Mouse (Mus musculus): Measurements from ENCODE around the gene Stoml1.
A peak's percentile ranks its signal among the peaks of the same experiment; 100 is the strongest.

The Stoml1 gene

GRCm38 (mm10) chr9:58272068-58272541, 19.1 kb downstream of the Stoml1 start:
- DNase-seq (ENCODE audit: extremely low read depth, low read depth) = no peak

- DNase-seq (ENCODE audit: extremely low read depth, low read depth) = no peak
These were observed 19.9 kb downstream of the Stoml1 start for GRCm38 (mm10) chr9:58272855-58273254.

DNA sequence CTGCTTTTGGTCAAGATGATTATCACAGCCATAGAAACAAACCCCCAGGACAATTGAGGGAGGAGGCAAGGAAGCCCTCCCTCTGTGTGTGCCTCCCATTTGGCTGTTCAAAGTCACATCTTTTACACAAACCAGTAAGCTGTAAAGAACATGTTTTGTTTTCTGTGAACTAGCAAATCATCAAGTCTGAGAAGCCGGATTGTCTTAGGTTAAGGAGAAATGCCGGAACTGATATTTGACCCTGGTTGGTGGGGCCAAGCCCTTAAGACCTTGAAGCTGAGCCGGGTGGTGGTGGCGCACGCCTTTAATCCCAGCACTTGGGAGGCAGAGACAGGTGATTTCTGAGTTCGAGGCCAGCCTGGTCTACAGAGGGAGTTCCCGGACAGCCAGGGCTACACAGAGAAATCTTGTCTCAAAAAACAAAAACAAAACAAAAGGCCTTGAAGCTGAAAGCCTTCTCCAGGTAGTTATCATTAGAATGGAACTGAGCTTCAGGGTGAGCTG, 21.2 kb downstream of the Stoml1 start:
- no peak for DNase-seq (ENCODE audit: extremely low read depth, low read depth)

GRCm38 (mm10) chr9:58274626-58275025, 21.7 kb downstream of the Stoml1 start:
- no peak for DNase-seq (ENCODE audit: extremely low read depth, low read depth)

DNA sequence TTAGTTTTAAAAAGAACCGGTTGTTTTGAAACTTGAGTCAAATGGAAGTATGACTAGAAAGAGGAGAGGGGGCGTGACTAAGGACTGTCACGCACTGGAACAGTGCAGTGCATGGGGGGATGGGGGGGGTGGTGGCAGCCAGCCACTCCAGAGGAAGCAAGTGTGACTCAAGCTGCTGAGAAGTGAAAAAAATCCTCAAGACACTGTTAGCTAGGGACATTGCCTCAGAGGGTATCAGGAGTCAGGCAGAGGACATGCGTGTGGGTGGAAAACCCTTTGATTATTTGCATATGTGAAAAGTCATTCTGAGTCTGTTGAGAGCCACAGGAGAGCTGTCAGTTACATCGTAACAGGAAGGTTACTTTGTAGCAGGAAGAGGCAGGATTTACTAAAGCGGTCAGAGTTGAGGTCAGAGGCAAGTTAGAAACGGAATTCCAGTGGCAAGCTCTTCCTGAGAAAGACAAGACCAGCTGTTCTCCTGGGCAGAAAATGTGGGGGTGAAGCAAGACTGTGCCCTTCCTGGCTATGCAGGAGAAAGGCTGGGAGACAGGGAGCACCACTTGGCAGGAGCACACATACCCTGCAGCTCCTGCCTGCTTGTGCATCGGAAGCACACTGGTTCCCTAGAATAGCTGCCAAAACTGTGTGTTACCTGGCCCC, 22.3 kb downstream of the Stoml1 start:
- DNase-seq (ENCODE audit: extremely low read depth, low read depth) = no peak

- no peak for DNase-seq (ENCODE audit: extremely low read depth, low read depth)
These were observed 22.8 kb downstream of the Stoml1 start for GRCm38 (mm10) chr9:58275797-58276196.

DNA sequence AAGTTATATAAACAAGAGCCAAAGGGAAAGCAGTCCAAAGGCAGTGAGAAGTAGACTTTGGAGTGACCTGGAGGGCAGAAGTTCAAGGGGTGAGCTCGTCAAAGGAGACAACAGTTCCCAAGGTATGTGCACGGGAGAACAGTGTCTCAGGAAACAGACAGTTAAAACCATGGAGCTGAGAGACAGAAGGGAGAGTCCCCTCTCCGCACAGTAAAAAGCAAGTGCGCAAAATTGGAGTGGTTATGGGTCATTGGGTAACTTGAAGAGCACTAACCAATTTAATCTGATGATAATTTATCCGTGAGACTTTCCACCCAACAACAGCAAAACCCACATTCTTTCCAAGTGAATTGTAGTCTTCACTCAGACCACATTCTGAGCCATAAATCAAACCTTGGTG, 23.4 kb downstream of the Stoml1 start:
- no peak for DNase-seq (ENCODE audit: extremely low read depth, low read depth)

- DNase-seq (ENCODE audit: extremely low read depth, low read depth) = no peak
These were observed 25.3 kb downstream of the Stoml1 start for GRCm38 (mm10) chr9:58278313-58278712.

DNA sequence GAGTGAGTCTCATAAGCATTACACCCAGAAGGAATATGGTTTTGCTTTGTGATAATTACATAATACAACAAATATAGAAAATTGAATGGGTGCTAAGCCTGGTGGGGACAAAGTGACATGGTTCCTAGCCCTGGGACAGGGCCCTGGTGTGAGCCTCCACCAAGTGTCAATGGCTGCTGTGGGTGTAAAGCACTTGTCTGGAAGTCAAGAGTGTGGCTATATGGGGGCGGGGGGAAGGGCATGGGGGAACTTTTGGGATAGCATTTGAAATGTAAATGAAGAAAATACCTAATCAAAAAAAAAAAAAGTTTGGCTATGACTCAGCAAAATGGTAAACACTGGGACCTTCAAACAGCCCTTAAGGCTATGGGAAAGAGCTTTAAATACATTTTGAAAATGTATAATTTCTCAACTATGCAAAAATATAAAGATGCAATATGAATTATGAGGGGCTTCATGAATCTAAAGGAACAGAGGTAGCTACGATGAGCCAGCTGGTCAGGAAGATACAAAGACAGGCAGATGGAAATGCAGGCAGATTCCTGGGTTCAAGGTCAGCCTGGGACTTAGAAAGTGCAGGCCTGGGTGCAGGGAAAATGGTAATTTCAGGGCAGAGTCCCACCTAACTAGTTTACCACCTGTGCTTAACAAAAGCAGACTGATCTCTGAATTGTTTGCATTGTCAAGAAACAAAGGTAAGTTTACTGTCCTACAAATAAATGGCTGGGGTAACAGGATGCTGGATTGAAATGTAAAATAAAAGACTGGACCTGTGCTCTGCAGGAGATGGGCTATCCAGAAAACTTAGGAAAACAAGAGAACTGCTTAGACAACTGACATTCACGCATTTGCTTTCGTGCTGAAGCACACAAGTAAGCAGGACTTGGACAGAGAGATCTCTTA, 26.1 kb downstream of the Stoml1 start:
- no peak for DNase-seq (ENCODE audit: extremely low read depth, low read depth)

DNA sequence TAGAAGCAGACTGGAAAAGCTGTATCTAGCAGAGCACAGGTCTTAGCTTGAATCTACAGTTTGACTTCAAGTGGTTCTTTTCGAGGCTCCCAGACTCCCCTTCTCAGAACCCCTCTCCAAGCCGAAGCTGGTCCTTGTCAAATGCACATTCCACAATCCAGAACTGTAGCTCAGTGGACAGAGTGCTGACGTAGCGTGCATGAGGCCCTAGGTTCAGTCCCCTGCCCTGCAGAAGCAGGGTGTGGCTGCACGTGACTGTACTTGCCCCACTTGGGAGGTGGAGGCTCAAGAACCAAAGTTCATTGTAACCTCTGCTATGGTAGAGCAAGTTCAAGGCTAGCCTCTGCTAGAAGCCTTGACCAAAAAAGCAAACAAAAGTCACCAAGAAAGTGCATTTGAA, 26.8 kb downstream of the Stoml1 start:
- no peak for DNase-seq (ENCODE audit: extremely low read depth, low read depth)

- DNase-seq (ENCODE audit: extremely low read depth, low read depth) = peak; percentile 85
These were observed 27.5 kb downstream of the Stoml1 start for GRCm38 (mm10) chr9:58280259-58281109.

DNA sequence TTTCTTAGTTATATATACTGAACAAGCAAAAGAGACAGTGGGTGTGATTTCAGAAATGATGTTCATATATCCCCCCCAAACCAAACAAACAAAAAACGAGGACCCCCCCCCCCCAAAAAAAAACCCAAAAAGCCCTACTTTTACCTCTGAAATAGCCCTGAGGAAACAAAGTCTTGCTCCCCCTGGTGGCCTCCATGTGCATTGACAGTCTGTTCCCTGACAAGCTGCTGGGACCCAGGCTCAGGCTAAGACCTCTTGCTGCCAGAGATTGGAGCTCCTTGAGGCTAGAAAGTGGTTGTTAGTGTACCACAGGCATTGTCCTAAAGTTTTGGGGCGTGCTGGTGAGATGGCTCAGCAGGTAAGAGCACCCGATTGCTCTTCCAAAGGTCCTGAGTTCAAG, 28.6 kb downstream of the Stoml1 start:
- peak; percentile 16 for DNase-seq (ENCODE audit: extremely low read depth, low read depth)

DNA sequence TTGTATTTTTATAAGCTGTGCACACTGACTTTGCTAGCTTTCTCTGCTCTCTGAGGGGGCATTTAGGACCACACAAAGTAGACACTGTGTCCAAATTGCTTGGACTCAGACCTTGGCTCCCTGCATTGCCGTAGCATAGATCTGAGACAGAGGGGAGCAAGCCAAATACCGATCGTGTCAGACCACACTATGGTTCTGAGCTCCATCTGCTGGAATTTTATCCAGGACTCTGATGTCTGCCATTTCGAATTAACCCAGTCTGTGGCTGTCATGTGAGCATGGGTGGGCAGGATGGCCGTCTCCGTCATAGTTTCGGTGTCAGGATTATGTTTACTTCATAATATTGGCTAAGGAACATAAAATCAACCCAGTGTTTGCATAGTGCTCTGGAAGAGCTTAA, 30.5 kb downstream of the Stoml1 start:
- DNase-seq (ENCODE audit: extremely low read depth, low read depth) = no peak

DNA sequence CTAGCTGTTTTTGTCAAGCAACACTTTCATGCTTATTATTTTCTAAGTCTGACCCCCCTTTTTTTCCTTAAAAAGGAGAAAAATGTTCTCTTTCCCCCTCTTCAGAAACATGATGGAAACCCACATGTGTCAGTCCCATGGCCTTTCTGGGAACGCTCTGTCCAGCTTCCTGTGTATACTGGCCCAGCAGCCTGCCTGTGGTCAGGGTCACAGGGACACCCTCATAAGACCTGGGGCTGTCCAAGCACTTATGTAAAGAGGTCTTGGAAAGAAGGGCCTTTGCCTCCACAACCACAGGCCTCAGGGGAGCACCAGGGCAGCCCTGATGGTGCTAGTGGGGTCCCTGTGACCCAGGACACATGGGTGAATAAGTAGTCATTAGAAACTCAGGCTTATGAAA, 36.1 kb downstream of the Stoml1 start:
- no peak for DNase-seq (ENCODE audit: extremely low read depth, low read depth)

- no peak for DNase-seq (ENCODE audit: extremely low read depth, low read depth)
These were observed 36.9 kb downstream of the Stoml1 start for GRCm38 (mm10) chr9:58289901-58290300.

- DNase-seq (ENCODE audit: extremely low read depth, low read depth) = no peak
These were observed 41.6 kb downstream of the Stoml1 start for GRCm38 (mm10) chr9:58294527-58294926.

DNA sequence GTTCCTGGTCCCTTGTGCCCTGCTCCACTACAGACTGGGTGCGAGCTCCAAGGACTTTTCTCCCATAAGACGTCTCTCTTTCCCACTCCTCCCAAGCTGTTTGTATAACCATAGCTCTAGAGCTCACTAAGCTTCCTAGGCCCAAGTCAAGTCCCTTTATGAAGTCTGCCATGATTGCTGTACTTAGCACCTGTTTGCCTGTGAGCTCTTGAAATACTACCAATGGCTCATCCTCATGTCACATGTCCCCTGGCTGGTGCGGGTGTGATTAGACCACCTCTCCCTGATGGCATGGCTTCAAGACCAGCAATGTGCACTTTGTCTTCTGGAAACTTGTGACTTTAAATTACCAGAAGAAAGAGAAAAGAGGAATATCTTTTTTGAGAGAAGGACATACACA, 42.4 kb downstream of the Stoml1 start:
- no peak for DNase-seq (ENCODE audit: extremely low read depth, low read depth)

DNA sequence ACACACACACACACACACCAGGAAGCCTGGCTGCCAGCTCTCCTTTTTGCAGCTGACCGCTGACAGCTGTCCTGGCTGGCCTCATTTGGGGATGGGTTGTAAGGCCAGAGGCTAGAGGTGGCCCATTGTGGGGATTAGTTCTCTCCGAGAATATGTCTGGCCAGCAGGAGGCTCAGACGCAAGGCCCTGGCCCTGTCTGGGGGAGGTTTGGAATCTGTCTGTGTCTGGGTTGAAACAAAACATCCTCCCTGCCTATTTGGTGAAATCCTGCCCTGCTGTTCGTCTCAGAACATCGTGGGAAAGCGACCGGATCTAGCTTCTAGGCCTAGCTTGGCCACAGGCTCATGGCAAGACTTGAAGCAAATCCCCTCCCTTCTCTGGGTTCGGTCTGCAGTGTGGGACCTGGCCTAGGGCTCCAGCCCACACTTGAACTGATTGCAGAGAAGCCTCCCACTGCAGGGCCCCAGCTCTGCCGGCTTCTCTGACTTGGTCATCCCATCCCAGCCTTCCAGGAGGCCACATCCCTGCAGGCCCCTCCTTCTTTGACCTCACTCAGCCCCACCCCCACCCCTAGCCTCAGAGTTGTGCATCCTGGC, 42.9 kb downstream of the Stoml1 start:
- DNase-seq (ENCODE audit: extremely low read depth, low read depth) = no peak

DNA sequence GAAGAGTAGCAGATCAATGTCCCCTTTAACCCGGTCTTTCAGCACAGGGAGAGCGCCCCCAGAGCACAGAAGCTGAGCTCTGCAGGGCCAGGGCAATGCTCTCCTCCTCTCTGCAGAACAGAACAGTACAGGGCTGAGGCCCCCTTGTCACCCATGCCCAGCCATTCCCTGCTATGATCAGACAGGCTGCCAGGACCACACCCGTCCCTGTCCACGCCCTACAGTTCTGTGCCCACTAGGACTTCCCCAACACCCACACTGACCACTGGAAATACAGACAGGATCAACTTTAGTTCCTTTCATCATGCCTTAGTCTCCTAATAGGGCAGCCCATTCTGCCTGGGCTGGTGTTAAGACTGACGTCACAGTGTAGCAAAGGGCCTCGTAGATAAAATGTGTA, 44.1 kb downstream of the Stoml1 start:
- DNase-seq (ENCODE audit: extremely low read depth, low read depth) = no peak

DNA sequence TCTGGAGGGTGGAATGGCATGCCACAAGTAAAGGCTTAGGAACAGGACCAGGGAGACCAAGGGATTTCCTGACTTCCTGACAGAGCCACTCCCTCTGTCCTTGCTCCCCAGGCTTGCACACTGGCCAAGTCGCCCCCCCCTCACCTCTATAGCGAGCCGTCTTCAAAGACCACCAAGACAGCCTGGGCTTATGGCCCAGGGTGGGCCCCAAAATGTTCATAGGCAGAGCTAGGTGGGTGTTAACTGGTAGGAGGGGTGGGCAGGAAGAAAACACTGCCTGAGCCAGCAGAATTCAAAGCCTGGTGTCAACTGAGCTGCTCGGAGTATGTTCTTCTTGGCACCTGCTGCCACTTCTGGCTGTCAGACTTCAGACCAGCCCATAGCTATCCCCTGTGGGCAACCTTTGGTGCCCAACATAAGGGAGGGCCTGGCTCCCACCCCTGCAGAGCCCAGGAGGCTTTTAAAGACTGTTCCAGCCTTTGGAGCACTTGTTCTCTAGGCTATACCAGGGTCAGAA, 45.1 kb downstream of the Stoml1 start:
- no peak for DNase-seq (ENCODE audit: extremely low read depth, low read depth)

DNA sequence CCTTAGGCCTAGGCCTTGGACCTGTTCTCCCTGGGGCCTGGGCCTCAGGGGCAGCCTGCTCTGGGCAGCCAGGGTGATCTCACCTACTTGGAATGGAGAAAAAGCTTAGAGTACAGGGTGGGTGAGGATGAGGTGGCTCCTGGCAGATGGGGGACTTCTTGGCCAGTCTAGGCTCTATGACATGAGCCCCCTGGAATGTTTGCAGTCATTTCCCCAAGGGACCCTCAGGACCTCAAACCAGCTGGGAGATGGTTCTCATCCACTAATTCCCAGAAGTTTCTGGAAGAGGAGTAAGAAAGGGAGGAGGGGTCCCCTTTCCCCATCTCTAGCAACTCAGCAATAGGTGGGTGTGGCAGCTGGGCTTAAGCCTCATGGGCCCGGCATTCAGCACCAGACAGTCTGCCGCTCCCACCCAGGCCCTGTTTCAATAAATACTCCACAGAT, 46.4 kb downstream of the Stoml1 start:
- no peak for DNase-seq (ENCODE audit: extremely low read depth, low read depth)

All from MEL-GATA-1-ER (cell line).